Comparison of ENCODE assay signal across 1 mouse cellular context in the genomic region with DNA sequence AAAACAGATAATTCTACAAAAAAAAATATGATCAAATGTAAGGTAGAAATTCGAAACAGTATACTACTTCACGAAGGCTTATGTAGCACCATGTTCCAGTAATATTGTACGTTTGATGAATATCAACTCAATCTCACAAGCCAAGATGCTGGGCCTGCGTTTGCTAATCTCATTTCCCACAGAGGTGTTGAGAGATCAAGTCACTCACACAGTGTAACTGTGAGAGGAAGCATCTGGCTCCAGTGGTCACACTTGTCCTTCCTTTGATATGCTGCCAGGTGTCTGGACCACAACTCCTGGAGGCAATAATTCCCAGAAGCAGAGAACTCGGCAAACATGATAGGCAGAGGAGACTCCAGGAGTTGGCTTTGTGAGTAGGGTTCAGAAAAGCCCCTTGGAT.
TF ChIP-seq lines count a peak whose summit lies in the region.

No protein-coding gene starts in this region.

TF ChIP-seq in MEL, 35 proteins besides CTCF, POLR2A, EP300 and RAD21 (continued from another document):
- TF ChIP-seq USF1 (IDR thresholded peaks at IDR 0.05; ENCODE audit: low read depth, low read length) (no peak), KAT2A (conservative IDR thresholded peaks at IDR 0.05; ENCODE audit: low read depth, low read length) (no peak), ZKSCAN1 (IDR thresholded peaks at IDR 0.05; ENCODE audit: low read depth, low read length) (no peak), HCFC1 (IDR thresholded peaks at IDR 0.05; ENCODE audit: low read depth, low read length) (no peak), MYB (IDR thresholded peaks at IDR 0.05; ENCODE audit: low read depth, low read length) (peak; percentile 74), RCOR1 (IDR thresholded peaks at IDR 0.05; ENCODE audit: low read depth, low read length) (peak; percentile 63; the same call in 1 of the 2 replicates), SIN3A (IDR thresholded peaks at IDR 0.05; ENCODE audit: low read length) (peak; percentile 41; the same call in 1 of the 2 replicates), BHLHE40 (IDR thresholded peaks at IDR 0.05; ENCODE audit: borderline replicate concordance, low read depth, low read length) (peak; percentile 36; the same call in 1 of the 2 replicates), NELFE (IDR thresholded peaks at IDR 0.05; ENCODE audit: low read depth, low read length) (no peak), TCF12 (IDR thresholded peaks at IDR 0.05; ENCODE audit: low read depth, low read length) (peak; percentile 96), MAZ (IDR thresholded peaks at IDR 0.05; ENCODE audit: low read depth, low read length) (no peak), CHD2 (IDR thresholded peaks at IDR 0.05; ENCODE audit: low read length) (no peak), ETS1 (IDR thresholded peaks at IDR 0.05; ENCODE audit: low read depth, low read length) (peak; percentile 77), JUND (IDR thresholded peaks at IDR 0.05; ENCODE audit: low read depth, low read length) (no peak), POLR2AphosphoS5 (IDR thresholded peaks at IDR 0.05; ENCODE audit: borderline replicate concordance, low read depth, low read length) (no peak), CHD1 (IDR thresholded peaks at IDR 0.05; ENCODE audit: low read depth, low read length) (no peak), ZNF384 (IDR thresholded peaks at IDR 0.05; ENCODE audit: low read depth, low read length) (no peak), SMC3 (IDR thresholded peaks at IDR 0.05; ENCODE audit: low read depth, low read length) (no peak), MYC (IDR thresholded peaks at IDR 0.05; ENCODE audit: low read depth, low read length) (no peak), MAX (IDR thresholded peaks at IDR 0.05; ENCODE audit: low read length) (no peak), ELF1 (IDR thresholded peaks at IDR 0.05; ENCODE audit: low read depth, low read length) (no peak), POLR2AphosphoS2 (IDR thresholded peaks at IDR 0.05; ENCODE audit: low read length) (no peak), NRF1 (IDR thresholded peaks at IDR 0.05; ENCODE audit: insufficient read depth, low read depth, low read length, poor library complexity, severe bottlenecking) (no peak)
